Comparison of ENCODE assay signal across 21 mouse cellular contexts in the genomic region with DNA sequence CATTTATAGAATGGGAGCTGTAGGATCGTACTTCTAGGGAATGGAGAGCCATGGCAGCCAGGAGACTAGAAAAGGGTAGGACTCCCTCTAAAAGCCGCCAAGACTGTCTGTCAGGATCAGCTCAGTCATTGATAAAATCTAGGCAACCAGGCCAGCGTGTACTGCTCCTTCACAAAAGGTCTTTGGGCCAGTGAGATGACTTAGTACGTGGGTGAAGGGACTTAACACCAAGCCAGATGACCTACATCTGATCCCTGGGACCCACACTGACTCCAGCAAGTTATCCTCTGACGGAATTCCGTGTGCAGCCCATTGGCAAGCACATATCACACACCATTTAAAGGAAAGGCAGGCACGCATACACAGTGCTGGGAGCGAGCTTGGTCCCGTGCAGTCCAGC.
"Had no signal": no experiment of that assay in that cellular context is flagged by ENCODE, and none has a peak within 500 bp of the region (broad histone marks: within the 10 kb centered on the region; RNA-seq: fewer than 3 reads in every experiment).

No protein-coding gene starts in this region.

- DNase-seq: gastrocnemius, postnatal 25 days; heart, postnatal 4 days; kidney, adult 18-20 months; kidney, adult 8-10 months; kidney, postnatal 10 days; kidney, postnatal 25 days; lung, adult 18-20 months had no signal

- H3K27ac ChIP-seq: heart, embryonic 10.5 days; heart, embryonic 13.5 days; heart, embryonic 15.5 days; hindbrain, embryonic 12.5 days; hindbrain, embryonic 14.5 days; layer of hippocampus, adult 2 months; left cerebral cortex, adult 2 months; limb, embryonic 13.5 days; limb, embryonic 15.5 days; liver, embryonic 12.5 days; liver, embryonic 14.5 days had no signal

- H3K9ac ChIP-seq: heart, embryonic 13.5 days; heart, embryonic 15.5 days; hindbrain, embryonic 12.5 days; hindbrain, embryonic 14.5 days; limb, embryonic 13.5 days; limb, embryonic 15.5 days; liver, embryonic 12.5 days; liver, embryonic 14.5 days had no signal

- H3K27me3 ChIP-seq: hindbrain, embryonic 12.5 days; limb, embryonic 13.5 days; limb, embryonic 15.5 days had no signal

- H3K36me3 ChIP-seq: heart, embryonic 10.5 days; heart, embryonic 13.5 days; heart, embryonic 15.5 days; hindbrain, embryonic 10.5 days; hindbrain, embryonic 12.5 days; limb, embryonic 13.5 days; limb, embryonic 15.5 days; liver, embryonic 12.5 days had no signal

- H3K9me3 ChIP-seq: heart, embryonic 10.5 days; heart, embryonic 13.5 days; heart, embryonic 15.5 days; hindbrain, embryonic 10.5 days; hindbrain, embryonic 12.5 days; limb, embryonic 13.5 days; limb, embryonic 15.5 days; liver, embryonic 12.5 days had no signal

- H3K4me2 ChIP-seq: heart, embryonic 13.5 days; heart, embryonic 15.5 days; hindbrain, embryonic 12.5 days; hindbrain, embryonic 14.5 days; limb, embryonic 13.5 days; limb, embryonic 15.5 days; liver, embryonic 12.5 days had no signal

- H3K4me3 ChIP-seq: heart, embryonic 10.5 days; heart, embryonic 13.5 days; heart, embryonic 15.5 days; hindbrain, embryonic 10.5 days; hindbrain, embryonic 12.5 days; layer of hippocampus, adult 2 months; left cerebral cortex, adult 2 months; limb, embryonic 13.5 days; limb, embryonic 15.5 days; liver, embryonic 12.5 days had no signal

- H3K4me1 ChIP-seq: liver, embryonic 12.5 days had no signal

- ATAC-seq: inflammation-experienced regulatory T-cells, adult 6 months; intestine, postnatal 0 days; liver, embryonic 12.5 days had no signal
